Mouse (Mus musculus): ENCODE measurements around the gene Coq6. TPM values are rescaled to one million over a fixed set of nuclear protein-coding genes. Genes with fewer than 3 reads are reported as not detected.

Gene Coq6
- polyA plus RNA-seq, 2 experiments: 42.4 to 49.2 TPM

GRCm38 (mm10) chr12:84365137-84365536, 3.7 kb downstream of the Coq6 start:
- DNase-seq (ENCODE audit: low spot score): no peak
- no peak for ATAC-seq (ENCODE audit: low FRiP score, low read depth)
- H3K9ac ChIP-seq (ENCODE audit: low read depth, low read length, severe bottlenecking): no peak overlapping the region
- H3K27ac ChIP-seq (replicated peaks; ENCODE audit: low read depth, low read length): no peak overlapping the region
- 93% methylated on average over 6 of the region's 6 CpGs for WGBS
- H3K4me2 ChIP-seq (replicated peaks; ENCODE audit: low read depth, low read length, severe bottlenecking): no peak overlapping the region
- H3K27me3 ChIP-seq (ENCODE audit: control insufficient read depth, insufficient read depth, low read length): no peaks in the 10 kb centered on the region
- peaks cover 9% of the 10 kb centered on the region for H3K4me1 ChIP-seq (ENCODE audit: control insufficient read depth, insufficient read depth, low read length)
- no peak overlapping the region for H3K4me3 ChIP-seq (replicated peaks; ENCODE audit: low read length)
- TF ChIP-seq POLR2A (IDR thresholded peaks at IDR 0.05; ENCODE audit: borderline replicate concordance, extremely low read depth, insufficient read depth, insufficient read length): no peak
- no peaks in the 10 kb centered on the region for H3K9me3 ChIP-seq (ENCODE audit: control insufficient read depth, low read length)
- H3K36me3 ChIP-seq (ENCODE audit: control insufficient read depth, insufficient read depth, low read length): peaks cover 32% of the 10 kb centered on the region

- no peak overlapping the region for H3K4me2 ChIP-seq (replicated peaks; ENCODE audit: low read depth, low read length, severe bottlenecking)
- H3K27me3 ChIP-seq (ENCODE audit: control insufficient read depth, insufficient read depth, low read length): no peaks in the 10 kb centered on the region
- ATAC-seq (ENCODE audit: low FRiP score, low read depth): no peak
- no peak overlapping the region for H3K27ac ChIP-seq (replicated peaks; ENCODE audit: low read depth, low read length)
- TF ChIP-seq POLR2A (IDR thresholded peaks at IDR 0.05; ENCODE audit: borderline replicate concordance, extremely low read depth, insufficient read depth, insufficient read length): no peak
- DNase-seq (ENCODE audit: low spot score): no peak
- peaks cover 9% of the 10 kb centered on the region for H3K4me1 ChIP-seq (ENCODE audit: control insufficient read depth, insufficient read depth, low read length)
- 59% methylated on average over 9 of the region's 9 CpGs for WGBS
- H3K4me3 ChIP-seq (replicated peaks; ENCODE audit: low read length): no peak overlapping the region
- no peaks in the 10 kb centered on the region for H3K9me3 ChIP-seq (ENCODE audit: control insufficient read depth, low read length)
- no peak overlapping the region for H3K9ac ChIP-seq (ENCODE audit: low read depth, low read length, severe bottlenecking)
- H3K36me3 ChIP-seq (ENCODE audit: control insufficient read depth, insufficient read depth, low read length): peaks cover 50% of the 10 kb centered on the region
Observed at GRCm38 (mm10) chr12:84366971-84367370, 5.5 kb downstream of the Coq6 start.

- ATAC-seq (ENCODE audit: low FRiP score, low read depth) (no peak), DNase-seq (ENCODE audit: low spot score) (no peak)
- Histone ChIP-seq H3K4me3 (replicated peaks; ENCODE audit: low read length) (no peak overlapping the region), H3K4me2 (replicated peaks; ENCODE audit: low read depth, low read length, severe bottlenecking) (no peak overlapping the region), H3K9me3 (ENCODE audit: control insufficient read depth, low read length) (no peaks in the 10 kb centered on the region), H3K36me3 (ENCODE audit: control insufficient read depth, insufficient read depth, low read length) (peaks cover 82% of the 10 kb centered on the region), H3K4me1 (ENCODE audit: control insufficient read depth, insufficient read depth, low read length) (no peaks in the 10 kb centered on the region), H3K27ac (replicated peaks; ENCODE audit: low read depth, low read length) (no peak overlapping the region), H3K9ac (ENCODE audit: low read depth, low read length, severe bottlenecking) (no peak overlapping the region), H3K27me3 (ENCODE audit: control insufficient read depth, insufficient read depth, low read length) (no peaks in the 10 kb centered on the region)
- TF ChIP-seq POLR2A (IDR thresholded peaks at IDR 0.05; ENCODE audit: borderline replicate concordance, extremely low read depth, insufficient read depth, insufficient read length): no peak
- 93% methylated on average over 5 of the region's 5 CpGs for WGBS
Observed at GRCm38 (mm10) chr12:84371647-84372046, 10.2 kb downstream of the Coq6 start.

GRCm38 (mm10) chr12:84373831-84374481, 12.5 kb downstream of the Coq6 start:
- no peaks in the 10 kb centered on the region for H3K9me3 ChIP-seq (ENCODE audit: control insufficient read depth, low read length)
- H3K27me3 ChIP-seq (ENCODE audit: control insufficient read depth, insufficient read depth, low read length): no peaks in the 10 kb centered on the region
- WGBS: 74% methylated on average over 6 of the region's 6 CpGs
- H3K9ac ChIP-seq (ENCODE audit: low read depth, low read length, severe bottlenecking): no peak overlapping the region
- H3K36me3 ChIP-seq (ENCODE audit: control insufficient read depth, insufficient read depth, low read length): peaks cover 67% of the 10 kb centered on the region
- H3K4me3 ChIP-seq (replicated peaks; ENCODE audit: low read length): no peak overlapping the region
- ATAC-seq (ENCODE audit: low FRiP score, low read depth) (no peak; the same call in 1 of the 2 replicates), DNase-seq (ENCODE audit: low spot score) (no peak)
- TF ChIP-seq POLR2A (IDR thresholded peaks at IDR 0.05; ENCODE audit: borderline replicate concordance, extremely low read depth, insufficient read depth, insufficient read length): no peak
- H3K27ac ChIP-seq (replicated peaks; ENCODE audit: low read depth, low read length): no peak overlapping the region
- no peak overlapping the region for H3K4me2 ChIP-seq (replicated peaks; ENCODE audit: low read depth, low read length, severe bottlenecking)
- no peaks in the 10 kb centered on the region for H3K4me1 ChIP-seq (ENCODE audit: control insufficient read depth, insufficient read depth, low read length)

DNA sequence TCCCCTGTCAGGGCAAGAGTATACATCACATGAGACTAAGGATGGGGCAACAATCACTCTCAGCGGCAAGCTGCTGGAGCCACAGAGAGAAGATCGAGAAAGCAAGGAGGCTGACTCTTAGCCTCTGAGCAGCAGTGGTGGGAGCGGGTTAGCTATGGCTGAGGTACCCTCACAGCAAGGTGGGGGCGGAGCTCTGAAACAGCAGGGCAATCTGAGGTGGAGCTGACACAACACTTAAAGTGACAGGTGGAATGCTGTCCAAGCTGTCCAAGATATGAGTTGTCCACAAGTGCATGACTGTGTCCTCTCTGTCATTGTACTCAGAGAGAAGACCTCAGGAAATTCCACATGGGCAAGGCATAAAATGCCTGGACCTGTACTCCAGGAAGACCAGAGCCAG, 20.9 kb downstream of the Coq6 start:
- no peaks in the 10 kb centered on the region for H3K9me3 ChIP-seq (ENCODE audit: control insufficient read depth, low read length)
- no peak overlapping the region for H3K4me3 ChIP-seq (replicated peaks; ENCODE audit: low read length)
- DNase-seq (ENCODE audit: low spot score) (no peak), ATAC-seq (ENCODE audit: low FRiP score, low read depth) (no peak)
- no peak overlapping the region for H3K27ac ChIP-seq (replicated peaks; ENCODE audit: low read depth, low read length)
- no peaks in the 10 kb centered on the region for H3K4me1 ChIP-seq (ENCODE audit: control insufficient read depth, insufficient read depth, low read length)
- no peaks in the 10 kb centered on the region for H3K27me3 ChIP-seq (ENCODE audit: control insufficient read depth, insufficient read depth, low read length)
- peaks cover 4% of the 10 kb centered on the region; the same call in 1 of the 2 replicates for H3K36me3 ChIP-seq (ENCODE audit: control insufficient read depth, insufficient read depth, low read length)
- H3K4me2 ChIP-seq (replicated peaks; ENCODE audit: low read depth, low read length, severe bottlenecking): no peak overlapping the region
- no peak overlapping the region for H3K9ac ChIP-seq (ENCODE audit: low read depth, low read length, severe bottlenecking)
- 84% methylated on average over 4 of the region's 4 CpGs for WGBS
- no peak for TF ChIP-seq POLR2A (IDR thresholded peaks at IDR 0.05; ENCODE audit: borderline replicate concordance, extremely low read depth, insufficient read depth, insufficient read length)
